Mouse (Mus musculus) small intestine, adult 2 months (tissue): Measurements from ENCODE around the gene Tnfaip8l1.

Experiments used
- CTCF ChIP-seq: fragments of 200-500 bp; IDR thresholded peaks from 2 replicates; pipeline ENCODE4 v1.5.1; 2012; ENCODE audit warnings: low read depth, mild to moderate bottlenecking, control low read depth, inconsistent platforms, low read length, moderate library complexity, mixed read lengths; ENCODE audit not compliant: insufficient replicate concordance, insufficient read length; ENCODE audit errors: extremely low read depth
- POLR2A ChIP-seq: fragments of 200-500 bp; IDR thresholded peaks from 2 replicates; pipeline ENCODE4 v1.6.1; 2012; ENCODE audit warnings: low read depth, mild to moderate bottlenecking, control low read depth, inconsistent platforms, low read length, moderate library complexity

GRCm38 (mm10) chr17:56208821-56209220 lies 46.5 kb downstream of the Tnfaip8l1 start:
- TF ChIP-seq POLR2A (no peak), CTCF (no peak)
